Mouse (Mus musculus) cerebellum, adult 8-10 months (tissue): Measurements from ENCODE around the gene Slc13a2.
A peak's percentile ranks its signal among the peaks of the same experiment; 100 is the strongest.

Experiments
- DNase-seq: peaks from one replicate; pipeline ENCODE4 v3.0.0; 2022

Gene Slc13a2

GRCm38 (mm10) chr11:78422055-78422819 lies at the start of gene Slc13a2:
Gene Slc13a2 (minus strand): TSS chr11:78422217.
- DNase-seq: no peak

- DNase-seq: no peak
Measured at GRCm38 (mm10) chr11:78471326-78472103, 49.5 kb upstream of the Slc13a2 start.

- DNase-seq: no peak
Measured at GRCm38 (mm10) chr11:78467932-78468331, 45.9 kb upstream of the Slc13a2 start.

DNA sequence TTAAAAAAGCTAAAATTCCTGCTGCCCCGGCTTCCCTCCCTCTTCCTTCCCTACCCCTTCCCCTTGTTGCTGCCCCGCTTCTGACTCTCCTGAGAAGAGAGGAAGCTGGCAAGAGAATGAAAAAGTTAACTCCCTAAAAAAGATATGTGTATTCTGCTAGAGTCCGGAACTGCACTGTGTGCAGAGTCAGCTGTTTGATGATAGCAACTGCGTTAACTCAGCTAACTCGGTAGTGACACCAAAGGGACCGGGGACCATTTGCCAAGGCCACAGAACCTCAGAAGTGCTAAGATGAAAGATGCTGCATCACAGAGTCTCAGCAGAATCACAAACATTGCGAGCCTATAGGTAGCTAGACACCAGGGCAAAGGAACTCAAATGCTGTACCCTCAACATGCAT lies 45.5 kb upstream of the Slc13a2 start:
- no peak for DNase-seq

- DNase-seq: no peak
Measured at GRCm38 (mm10) chr11:78466242-78466912, 44.4 kb upstream of the Slc13a2 start.

DNA sequence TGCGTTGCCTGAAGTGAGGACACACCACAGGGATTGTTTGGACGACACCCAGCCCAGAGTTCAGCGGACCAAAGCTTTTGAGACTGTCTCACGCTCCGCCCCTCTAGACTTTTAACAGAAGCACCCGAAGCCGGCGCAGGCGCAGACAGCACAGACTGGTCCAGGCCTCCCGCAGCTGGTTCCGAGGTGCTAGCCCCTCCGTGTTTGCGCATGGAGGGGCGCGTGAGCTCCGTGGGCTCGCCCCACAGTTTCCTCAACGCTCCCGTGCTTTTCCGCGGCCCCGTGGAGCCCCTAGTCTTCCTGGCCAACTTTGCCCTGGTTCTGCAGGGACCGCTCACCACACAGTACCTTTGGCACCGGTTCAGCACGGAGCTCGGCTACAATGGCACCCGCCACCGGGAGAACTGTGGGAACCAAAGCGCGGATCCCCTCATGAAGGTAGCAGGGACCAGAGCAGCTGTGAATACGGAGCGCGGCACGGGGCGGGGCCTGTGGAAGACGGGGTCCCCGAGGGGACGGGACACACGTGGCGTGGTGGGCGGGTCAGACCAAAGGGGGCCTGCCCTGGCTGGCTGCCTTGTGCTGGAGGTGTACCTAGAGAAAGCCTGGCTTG lies 43.7 kb upstream of the Slc13a2 start, which contains the start of gene Slc46a1:
Gene Slc46a1, plus strand, starts transcription at position 130 of the 613 bp plus-strand sequence.
- peak; percentile 51 for DNase-seq

GRCm38 (mm10) chr11:78465116-78465515 lies 43.1 kb upstream of the Slc13a2 start:
- DNase-seq: no peak

DNA sequence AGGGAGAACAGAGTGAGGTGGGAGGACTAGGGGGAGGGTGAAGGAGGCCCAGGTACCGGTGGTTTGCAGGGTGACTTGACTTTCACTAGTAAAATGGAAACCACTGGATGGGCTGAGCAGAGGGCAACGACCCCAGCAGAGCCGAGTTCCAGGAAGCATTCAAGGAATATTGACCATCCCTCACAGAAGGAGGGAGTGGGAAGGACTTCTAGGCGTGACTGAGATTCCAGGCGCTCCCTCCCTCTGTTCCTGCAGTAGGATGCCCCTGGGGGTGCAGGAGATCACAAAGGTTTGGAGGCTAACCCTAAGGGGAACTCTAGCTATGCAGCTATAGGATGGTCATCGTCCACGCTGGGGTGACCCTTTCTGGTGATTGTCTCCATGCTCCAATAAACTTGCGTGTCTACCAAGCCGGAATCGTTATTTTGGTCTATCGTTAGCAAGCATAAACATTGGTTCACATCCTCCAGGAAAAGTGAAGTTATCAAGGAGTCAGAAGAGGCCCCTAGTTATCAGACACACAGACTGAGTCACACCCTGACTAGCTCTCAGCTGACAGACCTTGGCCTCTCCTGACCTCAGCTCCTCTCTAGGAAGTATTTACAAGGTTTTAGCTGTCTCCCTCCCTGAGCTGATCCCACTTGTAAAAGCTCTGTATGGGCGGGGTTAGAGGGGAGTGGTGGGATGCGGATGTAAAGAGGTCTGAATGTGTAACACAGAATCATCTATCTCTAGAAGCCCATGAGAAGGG lies 41.4 kb upstream of the Slc13a2 start:
- no peak for DNase-seq

DNA sequence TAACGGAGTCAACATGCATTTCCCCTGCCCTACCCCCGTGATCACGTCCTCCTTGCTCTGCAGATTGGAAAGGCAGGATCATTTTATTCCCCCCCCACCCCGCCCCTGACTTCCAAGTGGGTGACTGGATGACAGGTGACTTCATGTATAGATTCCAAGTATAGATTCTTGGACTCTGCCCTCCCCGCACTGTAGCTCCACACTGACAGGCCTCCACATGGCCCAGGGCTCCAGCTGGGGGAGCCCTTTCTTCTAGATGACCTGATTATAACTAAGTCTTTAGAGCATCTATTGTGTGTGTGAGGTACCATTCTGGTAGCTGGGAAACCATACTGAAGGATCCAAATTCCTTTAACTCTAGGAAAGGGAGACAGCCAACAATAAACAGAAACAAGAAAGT lies 40.7 kb upstream of the Slc13a2 start:
- DNase-seq: no peak

DNA sequence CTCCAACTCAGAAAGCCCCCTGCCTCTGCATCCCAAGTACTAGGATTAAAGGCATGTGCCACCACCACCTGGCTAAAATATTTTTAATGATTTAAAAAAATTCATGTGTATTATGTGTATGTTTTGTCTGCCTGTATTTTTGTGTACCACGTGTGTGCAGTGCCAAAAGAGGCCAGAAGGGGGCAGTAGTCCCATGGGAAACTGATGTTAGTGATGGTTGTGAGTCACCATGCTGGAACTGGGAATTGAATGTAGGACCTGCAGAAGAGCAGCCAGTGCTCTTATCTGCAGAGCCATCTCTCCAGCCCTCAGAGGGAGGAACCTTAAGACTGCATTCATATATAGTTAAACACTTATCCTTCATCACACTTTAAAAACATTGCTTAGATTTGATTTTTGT lies 39.9 kb upstream of the Slc13a2 start:
- DNase-seq: no peak

DNA sequence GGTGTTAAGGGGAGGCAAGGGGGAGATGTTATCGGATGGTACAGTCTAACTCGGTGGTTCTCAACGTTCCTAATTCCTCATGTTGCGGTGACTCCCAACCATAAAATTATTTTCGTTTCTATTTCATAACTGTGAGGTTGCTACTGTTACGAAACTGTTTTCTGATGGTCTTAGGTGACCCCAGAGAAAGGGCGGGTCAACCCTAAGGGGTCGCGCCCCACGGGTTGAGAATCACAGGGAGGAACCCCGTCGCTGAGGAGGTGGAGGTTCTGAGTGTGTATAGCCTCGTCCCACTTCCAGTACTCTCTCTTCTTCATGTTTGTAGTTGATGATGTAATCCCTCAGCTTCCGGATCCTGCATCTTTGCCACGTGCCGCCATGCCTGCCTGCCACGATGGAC lies 36.7 kb upstream of the Slc13a2 start:
- no peak for DNase-seq

GRCm38 (mm10) chr11:78455308-78455707 lies 33.3 kb upstream of the Slc13a2 start:
- DNase-seq: no peak

- no peak for DNase-seq
Measured at GRCm38 (mm10) chr11:78454276-78454675, 32.3 kb upstream of the Slc13a2 start.

DNA sequence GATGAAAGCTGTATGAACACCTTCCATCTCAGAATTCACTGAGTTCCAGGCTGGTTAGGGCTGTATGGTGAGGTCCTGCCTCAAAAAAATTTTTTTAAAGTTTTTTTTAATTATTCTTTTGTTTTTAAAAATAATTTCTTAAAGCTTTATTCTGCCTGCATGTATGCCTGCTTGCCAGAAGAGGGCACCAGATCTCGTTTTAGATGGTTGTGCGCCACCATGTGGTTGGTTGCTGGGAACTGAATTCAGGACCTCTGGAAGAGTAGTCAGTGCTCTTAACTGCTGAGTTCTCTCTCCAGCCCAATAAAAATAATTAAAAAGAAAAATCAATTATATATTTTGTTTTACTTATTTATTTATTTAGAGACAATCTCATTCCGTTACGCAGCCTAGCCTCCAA lies 31.7 kb upstream of the Slc13a2 start:
- peak; percentile 50 for DNase-seq

GRCm38 (mm10) chr11:78450337-78450736 lies 28.3 kb upstream of the Slc13a2 start:
- DNase-seq: no peak

DNA sequence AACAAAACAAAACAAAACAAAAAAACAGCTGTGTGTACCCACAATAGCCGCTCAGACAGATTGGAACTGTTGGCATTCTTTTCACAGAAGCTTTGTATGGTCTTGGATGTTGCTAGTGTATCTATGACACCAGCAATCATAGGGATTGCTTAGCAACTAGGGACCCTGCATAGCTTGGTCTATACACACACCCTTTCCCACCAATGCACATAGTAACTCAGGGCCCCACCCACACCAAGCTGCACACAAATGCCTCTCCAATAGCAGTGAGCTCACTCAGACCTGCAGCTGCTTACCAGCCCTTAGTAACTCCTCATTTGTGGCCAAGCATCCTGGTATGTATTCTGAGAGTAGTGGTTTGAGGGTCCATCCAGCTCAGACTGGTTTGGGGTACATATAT lies 26.2 kb upstream of the Slc13a2 start:
- no peak for DNase-seq

GRCm38 (mm10) chr11:78447168-78447567 lies 25.2 kb upstream of the Slc13a2 start:
- no peak for DNase-seq

DNA sequence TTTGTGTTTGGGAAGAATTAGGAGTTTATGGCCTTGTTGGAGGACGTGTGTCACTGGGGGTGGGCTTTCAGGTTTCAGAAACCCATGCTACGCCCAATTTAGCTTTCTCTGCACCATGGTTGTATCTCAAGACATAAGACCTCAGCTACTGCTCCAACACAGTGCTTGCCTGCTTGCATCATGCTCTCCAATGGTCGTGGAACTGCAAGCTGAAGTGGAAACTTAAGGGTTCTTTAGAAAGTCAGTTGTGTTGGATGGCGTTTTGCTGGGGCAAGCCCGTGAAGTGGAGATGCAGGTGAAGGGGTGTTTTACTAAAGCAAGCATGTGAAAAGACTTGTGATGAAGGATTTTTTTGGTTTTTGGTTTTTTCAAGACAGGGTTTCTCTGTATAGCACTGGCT lies 21.1 kb upstream of the Slc13a2 start:
- no peak for DNase-seq

GRCm38 (mm10) chr11:78438399-78438930 lies 16.4 kb upstream of the Slc13a2 start:
- DNase-seq: no peak

GRCm38 (mm10) chr11:78437182-78437581 lies 15.2 kb upstream of the Slc13a2 start:
- DNase-seq: no peak

DNA sequence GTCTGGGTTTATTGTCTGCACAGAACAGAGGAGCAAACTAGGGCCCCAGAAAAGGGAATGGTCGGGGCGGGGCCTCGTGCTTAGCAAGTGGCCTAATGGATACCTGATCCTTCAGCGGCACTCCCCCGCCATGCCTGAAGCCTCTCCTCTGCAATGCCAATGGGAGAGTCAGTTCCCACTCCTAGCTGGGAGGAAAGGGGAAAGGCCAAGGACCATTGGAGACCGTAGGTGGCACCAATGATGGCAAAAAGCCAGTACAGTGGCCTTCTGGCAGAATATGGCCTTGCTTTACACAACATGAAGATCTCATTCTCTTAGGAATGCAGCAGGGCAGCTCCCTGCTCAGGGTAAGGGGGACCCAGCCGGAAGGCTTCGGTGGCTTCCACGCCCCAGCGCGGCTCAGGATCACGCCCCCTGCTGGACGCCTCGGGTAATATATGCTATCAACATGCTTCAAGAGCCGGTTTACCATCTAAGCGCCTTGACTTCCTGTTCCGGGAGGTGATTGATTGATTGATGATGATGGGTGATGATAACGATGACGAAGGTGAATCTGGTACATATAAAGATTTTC lies 13.8 kb upstream of the Slc13a2 start:
- no peak for DNase-seq

GRCm38 (mm10) chr11:78434052-78434451 lies 12.0 kb upstream of the Slc13a2 start:
- DNase-seq: no peak
